Mouse (Mus musculus): ENCODE measurements around the gene Tcf7l2. TPM values are rescaled to one million over a fixed set of nuclear protein-coding genes. Genes with fewer than 3 reads are reported as not detected.

The Tcf7l2 gene
- polyA plus RNA-seq, 1 experiment from 2014 or later, result 41.7 TPM

DNA sequence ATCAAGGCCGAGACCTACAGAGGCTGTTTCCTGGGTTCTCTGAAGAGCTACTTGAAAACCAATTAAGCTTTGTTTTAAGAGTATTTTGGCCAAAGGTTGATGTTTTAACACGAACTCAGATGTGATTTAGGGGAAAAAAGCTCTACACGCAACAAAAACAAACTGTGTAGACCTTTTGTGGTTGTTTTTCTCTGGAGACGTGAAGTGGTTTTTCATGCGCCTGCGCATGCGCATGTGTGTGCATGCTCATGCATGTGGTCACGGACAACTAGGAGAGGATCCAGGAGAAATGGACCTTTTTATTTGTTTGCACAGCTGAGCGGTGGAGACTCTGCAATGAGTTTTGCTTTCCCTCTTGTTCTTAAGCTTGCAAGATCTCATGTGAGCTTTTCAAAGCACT is 17.4 kb downstream of the Tcf7l2 start:
- no peaks in the 10 kb centered on the region for H3K27me3 ChIP-seq (ENCODE audit: control insufficient read depth, insufficient read depth, low read length)
- no peak overlapping the region for H3K27ac ChIP-seq (replicated peaks)
- peaks cover 2% of the 10 kb centered on the region; the same call in 1 of the 2 replicates for H3K36me3 ChIP-seq (ENCODE audit: control insufficient read depth, insufficient read depth, low read length)
- no peak overlapping the region for H3K4me3 ChIP-seq (ENCODE audit: low read depth, low read length)
- 82% methylated on average over 9 of the region's 9 CpGs for WGBS
- ATAC-seq (ENCODE audit: low FRiP score, low TSS enrichment) (no peak), DNase-seq (ENCODE audit: low spot score) (no peak)
- TF ChIP-seq CTCF (IDR thresholded peaks at IDR 0.05; ENCODE audit: low read depth) (no peak), EP300 (optimal IDR thresholded peaks at IDR 0.05) (no peak)
- no peak overlapping the region for H3K9ac ChIP-seq (ENCODE audit: low read length)
- H3K4me2 ChIP-seq (replicated peaks; ENCODE audit: low read depth), result no peak overlapping the region
- H3K4me1 ChIP-seq (replicated peaks; ENCODE audit: control insufficient read depth, insufficient read depth), result peaks cover 6% of the 10 kb centered on the region
- H3K9me3 ChIP-seq (ENCODE audit: control insufficient read depth, low read length), result no peaks in the 10 kb centered on the region

DNA sequence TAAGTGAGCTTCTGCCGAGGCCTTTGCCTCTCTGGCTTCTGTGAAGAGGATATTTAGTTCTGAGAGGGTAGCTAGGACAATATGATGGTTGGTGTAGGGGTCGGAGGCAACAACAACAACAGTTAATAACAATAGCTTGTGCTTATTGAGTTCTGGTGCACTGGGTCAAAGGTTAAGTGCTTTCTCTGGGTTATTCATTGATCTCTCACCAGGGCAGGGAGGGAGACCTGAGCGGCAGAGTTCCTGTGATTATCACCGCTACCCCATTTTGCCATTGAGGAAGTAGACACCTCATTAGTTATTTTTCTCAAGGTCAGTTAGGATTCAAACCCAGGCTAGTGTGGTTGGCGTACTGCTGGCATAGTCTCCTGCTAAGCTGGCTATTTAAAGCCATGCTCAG is 19.5 kb downstream of the Tcf7l2 start:
- no peak for TF ChIP-seq EP300 (optimal IDR thresholded peaks at IDR 0.05)
- TF ChIP-seq CTCF (IDR thresholded peaks at IDR 0.05; ENCODE audit: low read depth), result no peak
- Histone ChIP-seq H3K9me3 (ENCODE audit: control insufficient read depth, low read length) (no peaks in the 10 kb centered on the region), H3K4me1 (replicated peaks; ENCODE audit: control insufficient read depth, insufficient read depth) (peaks cover 5% of the 10 kb centered on the region), H3K9ac (ENCODE audit: low read length) (no peak overlapping the region), H3K27ac (replicated peaks) (no peak overlapping the region), H3K4me2 (replicated peaks; ENCODE audit: low read depth) (no peak overlapping the region), H3K27me3 (ENCODE audit: control insufficient read depth, insufficient read depth, low read length) (no peaks in the 10 kb centered on the region), H3K36me3 (ENCODE audit: control insufficient read depth, insufficient read depth, low read length) (peaks cover 2% of the 10 kb centered on the region; the same call in 1 of the 2 replicates), H3K4me3 (ENCODE audit: low read depth, low read length) (no peak overlapping the region)
- WGBS, result 76% methylated on average over 5 of the region's 5 CpGs
- DNase-seq (ENCODE audit: low spot score) (no peak), ATAC-seq (ENCODE audit: low FRiP score, low TSS enrichment) (no peak)

DNA sequence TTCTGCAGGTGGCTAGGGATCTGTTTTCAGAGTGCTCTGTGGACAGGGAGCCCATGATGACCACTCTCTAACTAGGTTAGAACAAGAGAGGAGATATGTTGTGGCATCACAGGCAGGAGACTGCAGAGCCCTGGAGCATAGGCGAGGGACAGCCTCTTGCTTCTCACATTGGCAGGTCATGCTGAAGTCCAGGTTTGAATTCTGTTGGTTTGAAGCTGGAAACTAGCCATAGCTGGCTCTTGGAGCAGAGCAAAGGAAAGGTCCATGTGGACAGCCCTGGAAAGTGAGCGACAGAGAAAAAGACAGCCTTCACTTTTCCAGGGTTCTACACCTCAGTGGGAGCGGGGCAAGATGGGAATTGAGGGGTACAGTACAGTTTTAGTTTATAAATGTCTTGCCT is 20.6 kb downstream of the Tcf7l2 start:
- H3K9ac ChIP-seq (ENCODE audit: low read length), result no peak overlapping the region
- H3K27ac ChIP-seq (replicated peaks), result no peak overlapping the region

DNA sequence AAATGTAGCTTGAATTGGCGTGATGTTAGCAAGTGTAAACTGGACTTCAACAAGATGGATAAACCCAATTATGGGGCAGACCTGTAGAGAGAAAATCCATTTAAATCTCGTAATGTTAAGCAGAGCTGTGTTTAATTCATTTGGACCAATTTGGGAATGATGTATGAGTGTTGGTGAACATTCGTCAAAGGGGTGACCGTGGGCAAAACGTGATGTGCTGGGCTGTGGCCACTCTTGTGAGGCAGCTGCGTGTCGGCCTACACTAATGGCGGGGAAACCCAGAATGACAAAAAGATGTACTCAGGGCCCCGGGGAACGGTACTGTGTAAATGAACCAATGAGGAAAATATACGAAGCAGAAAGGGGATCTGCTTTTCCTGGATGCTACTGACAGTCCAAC is 24.2 kb downstream of the Tcf7l2 start:
- Histone ChIP-seq H3K4me2 (replicated peaks; ENCODE audit: low read depth) (no peak overlapping the region), H3K27me3 (ENCODE audit: control insufficient read depth, insufficient read depth, low read length) (no peaks in the 10 kb centered on the region), H3K36me3 (ENCODE audit: control insufficient read depth, insufficient read depth, low read length) (no peaks in the 10 kb centered on the region), H3K27ac (replicated peaks) (no peak overlapping the region), H3K9me3 (ENCODE audit: control insufficient read depth, low read length) (no peaks in the 10 kb centered on the region), H3K4me3 (ENCODE audit: low read depth, low read length) (no peak overlapping the region), H3K4me1 (replicated peaks; ENCODE audit: control insufficient read depth, insufficient read depth) (0 out of 2 replicates have a peak, but pooled peaks cover 2% of the 10 kb centered on the region), H3K9ac (ENCODE audit: low read length) (no peak overlapping the region)
- ATAC-seq (ENCODE audit: low FRiP score, low TSS enrichment) (no peak), DNase-seq (ENCODE audit: low spot score) (no peak)
- TF ChIP-seq CTCF (IDR thresholded peaks at IDR 0.05; ENCODE audit: low read depth) (no peak), EP300 (optimal IDR thresholded peaks at IDR 0.05) (no peak)
- WGBS, result 57% methylated on average over 11 of the region's 11 CpGs

More for the DNA sequence above, 20.6 kb downstream of the Tcf7l2 start:
- Histone ChIP-seq H3K4me1 (replicated peaks; ENCODE audit: control insufficient read depth, insufficient read depth) (no peaks in the 10 kb centered on the region; the same call in 1 of the 2 replicates), H3K4me2 (replicated peaks; ENCODE audit: low read depth) (no peak overlapping the region), H3K27me3 (ENCODE audit: control insufficient read depth, insufficient read depth, low read length) (no peaks in the 10 kb centered on the region), H3K4me3 (ENCODE audit: low read depth, low read length) (no peak overlapping the region), H3K36me3 (ENCODE audit: control insufficient read depth, insufficient read depth, low read length) (peaks cover 2% of the 10 kb centered on the region; the same call in 1 of the 2 replicates), H3K9me3 (ENCODE audit: control insufficient read depth, low read length) (no peaks in the 10 kb centered on the region)
- 95% methylated on average over 3 of the region's 3 CpGs for WGBS
- no peak for TF ChIP-seq EP300 (optimal IDR thresholded peaks at IDR 0.05)
- DNase-seq (ENCODE audit: low spot score) (no peak), ATAC-seq (ENCODE audit: low FRiP score, low TSS enrichment) (no peak)

DNA sequence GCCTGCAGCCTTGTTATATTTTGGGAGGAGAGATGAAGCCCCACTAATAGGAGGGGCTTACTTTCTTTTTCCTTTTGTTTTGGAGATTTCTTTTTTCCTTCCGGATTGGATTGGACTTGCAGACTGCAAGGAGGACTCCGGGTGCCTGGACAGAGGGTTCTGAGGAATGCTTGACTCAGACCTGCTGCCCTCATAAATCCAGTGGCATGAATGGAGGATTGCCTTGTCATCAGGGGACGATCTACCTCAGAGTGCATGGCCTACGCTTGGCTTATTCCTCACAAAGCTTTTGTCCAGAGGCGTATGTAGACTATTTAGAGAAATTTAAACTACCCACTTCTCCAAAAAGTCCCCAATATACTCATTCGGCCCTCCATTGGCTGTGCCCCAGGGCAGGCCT is 25.5 kb downstream of the Tcf7l2 start:
- Histone ChIP-seq H3K36me3 (ENCODE audit: control insufficient read depth, insufficient read depth, low read length) (no peaks in the 10 kb centered on the region), H3K9ac (ENCODE audit: low read length) (no peak overlapping the region), H3K4me2 (replicated peaks; ENCODE audit: low read depth) (no peak overlapping the region), H3K4me1 (replicated peaks; ENCODE audit: control insufficient read depth, insufficient read depth) (0 out of 2 replicates have a peak, but pooled peaks cover 2% of the 10 kb centered on the region), H3K27me3 (ENCODE audit: control insufficient read depth, insufficient read depth, low read length) (no peaks in the 10 kb centered on the region), H3K4me3 (ENCODE audit: low read depth, low read length) (no peak overlapping the region), H3K9me3 (ENCODE audit: control insufficient read depth, low read length) (no peaks in the 10 kb centered on the region), H3K27ac (replicated peaks) (no peak overlapping the region)
- ATAC-seq (ENCODE audit: low FRiP score, low TSS enrichment) (no peak), DNase-seq (ENCODE audit: low spot score) (no peak)
- TF ChIP-seq CTCF (IDR thresholded peaks at IDR 0.05; ENCODE audit: low read depth), result no peak
- WGBS, result 59% methylated on average over 6 of the region's 6 CpGs

DNA sequence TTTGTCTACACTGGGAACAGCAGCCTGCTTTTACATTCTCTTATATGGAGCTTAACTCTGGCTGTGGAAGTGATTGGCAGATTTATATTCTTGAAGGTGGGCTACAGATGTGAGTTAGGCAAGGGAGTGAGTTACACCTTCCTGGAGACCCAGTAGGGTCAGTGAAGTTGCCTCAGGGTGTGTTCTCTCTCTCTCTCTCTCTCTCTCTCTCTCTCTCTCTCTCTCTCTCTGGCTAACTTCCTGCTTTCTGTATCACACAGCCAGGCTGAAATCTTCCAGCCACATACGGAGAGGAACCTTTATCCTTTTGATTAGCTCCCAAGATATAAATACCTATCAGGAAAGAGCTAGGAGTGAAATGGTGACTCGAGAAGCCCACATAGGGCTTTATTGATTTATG is 26.0 kb downstream of the Tcf7l2 start:
- TF ChIP-seq EP300 (optimal IDR thresholded peaks at IDR 0.05) (no peak), CTCF (IDR thresholded peaks at IDR 0.05; ENCODE audit: low read depth) (no peak)
- no peaks in the 10 kb centered on the region for H3K36me3 ChIP-seq (ENCODE audit: control insufficient read depth, insufficient read depth, low read length)
- H3K4me2 ChIP-seq (replicated peaks; ENCODE audit: low read depth), result no peak overlapping the region
- H3K27me3 ChIP-seq (ENCODE audit: control insufficient read depth, insufficient read depth, low read length), result no peaks in the 10 kb centered on the region
- no peak overlapping the region for H3K9ac ChIP-seq (ENCODE audit: low read length)
- H3K27ac ChIP-seq (replicated peaks), result 0 out of 2 replicates have a peak overlapping the region, but pooled peaks have one; percentile 6
- H3K4me1 ChIP-seq (replicated peaks; ENCODE audit: control insufficient read depth, insufficient read depth), result 0 out of 2 replicates have a peak, but pooled peaks cover 2% of the 10 kb centered on the region
- ATAC-seq (ENCODE audit: low FRiP score, low TSS enrichment) (no peak), DNase-seq (ENCODE audit: low spot score) (no peak)
- no peaks in the 10 kb centered on the region for H3K9me3 ChIP-seq (ENCODE audit: control insufficient read depth, low read length)
- no peak overlapping the region for H3K4me3 ChIP-seq (ENCODE audit: low read depth, low read length)
- 22% methylated on average over 2 of the region's 2 CpGs for WGBS

Data from stomach, postnatal 0 days (tissue).